ENCODE assay signal across 20 mouse cellular contexts in the genomic region with DNA sequence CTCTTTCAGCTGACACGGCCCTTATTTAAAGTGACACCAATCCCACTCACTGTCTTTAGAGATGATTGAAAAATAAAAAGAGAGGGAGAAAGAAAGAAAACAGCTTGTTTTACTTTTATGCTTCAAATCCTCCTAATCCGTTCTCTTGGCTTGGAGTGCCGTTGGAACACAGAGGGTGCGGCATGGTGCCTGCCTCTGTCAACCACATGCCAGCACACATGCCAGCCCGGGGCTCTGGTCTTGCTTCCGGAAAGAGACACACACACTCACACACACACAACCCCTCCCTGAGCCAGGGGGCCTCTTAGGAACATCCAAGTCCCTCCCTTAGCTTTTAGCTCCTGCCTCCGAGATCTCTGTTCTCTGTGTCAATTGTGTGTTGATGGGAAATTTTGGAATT.
DNase-seq lines count a peak whose midpoint lies in the region; ATAC-seq lines count a peak whose summit lies in the region.
"Had no signal": no experiment of that assay in that cellular context is flagged by ENCODE, and none has a peak within 500 bp of the region (broad histone marks: within the 10 kb centered on the region; RNA-seq: fewer than 3 reads in every experiment).

No protein-coding gene starts in this region.

- H3K27me3 ChIP-seq in embryonic facial prominence, embryonic 14.5 days (replicated peaks; ENCODE audit: control insufficient read depth, insufficient read depth, low read length): no peaks in the 10 kb centered on the region
- H3K27me3 ChIP-seq in embryonic facial prominence, embryonic 10.5 days (replicated peaks; ENCODE audit: low read depth, poor library complexity, severe bottlenecking): peaks cover 5% of the 10 kb centered on the region
- no peaks in the 10 kb centered on the region for H3K27me3 ChIP-seq in heart, embryonic 11.5 days (ENCODE audit: control insufficient read depth, insufficient read depth, low read length)
- H3K27me3 ChIP-seq in intestine, embryonic 15.5 days (replicated peaks): no peaks in the 10 kb centered on the region
- H3K27me3 ChIP-seq: CH12.LX; hindbrain, embryonic 12.5 days; Patski had no signal

- H3K36me3 ChIP-seq in embryonic facial prominence, embryonic 14.5 days (ENCODE audit: control insufficient read depth, insufficient read depth, low read length): no peaks in the 10 kb centered on the region
- no peaks in the 10 kb centered on the region for H3K36me3 ChIP-seq in embryonic facial prominence, embryonic 10.5 days (replicated peaks)
- no peaks in the 10 kb centered on the region for H3K36me3 ChIP-seq in heart, embryonic 11.5 days (ENCODE audit: control insufficient read depth, insufficient read depth, low read length)
- H3K36me3 ChIP-seq in intestine, embryonic 15.5 days: no peaks in the 10 kb centered on the region
- H3K36me3 ChIP-seq: hindbrain, embryonic 12.5 days had no signal

- ATAC-seq in embryonic facial prominence, embryonic 14.5 days (ENCODE audit: low read depth): 0 out of 2 replicates have a peak, but pooled peaks have one; percentile 47
- no peak for ATAC-seq in heart, embryonic 11.5 days (replicated peaks; ENCODE audit: insufficient number of reproducible peaks, low FRiP score, low TSS enrichment)
- ATAC-seq in intestine, embryonic 15.5 days: no peak
- ATAC-seq: activated CD4-positive, CD25-positive, alpha-beta regulatory T cell, adult 4 months; intestine, embryonic 16.5 days; Patski had no signal

- no peak overlapping the region for H3K9ac ChIP-seq in embryonic facial prominence, embryonic 14.5 days (ENCODE audit: low read depth, low read length)
- H3K9ac ChIP-seq in heart, embryonic 11.5 days (ENCODE audit: low read depth, low read length): no peak overlapping the region
- H3K9ac ChIP-seq in intestine, embryonic 15.5 days: no peak overlapping the region
- H3K9ac ChIP-seq: hindbrain, embryonic 12.5 days had no signal

- H3K4me1 ChIP-seq in embryonic facial prominence, embryonic 14.5 days (ENCODE audit: control insufficient read depth, insufficient read depth, low read length): peaks cover 3% of the 10 kb centered on the region; the same call in 1 of the 2 replicates
- H3K4me1 ChIP-seq in embryonic facial prominence, embryonic 10.5 days: peaks cover 10% of the 10 kb centered on the region
- H3K4me1 ChIP-seq in heart, embryonic 11.5 days (ENCODE audit: control insufficient read depth, insufficient read depth, low read length): no peaks in the 10 kb centered on the region
- H3K4me1 ChIP-seq in intestine, embryonic 15.5 days (replicated peaks): no peaks in the 10 kb centered on the region
- H3K4me1 ChIP-seq: hindbrain, embryonic 12.5 days had no signal

- intact Hi-C loops in left cerebral cortex, postnatal 4 days (cut with DNase I): no loop called here
- intact Hi-C loops in left cerebral cortex, postnatal 25 days (cut with DNase I): no loop called here

- 59% methylated on average over 7 of the region's 7 CpGs for WGBS in embryonic facial prominence, embryonic 14.5 days
- WGBS in embryonic facial prominence, embryonic 10.5 days: 86% methylated on average over 7 of the region's 7 CpGs
- 88% methylated on average over 7 of the region's 7 CpGs for WGBS in heart, embryonic 11.5 days (ENCODE audit: insufficient replicate concordance)
- WGBS in intestine, embryonic 15.5 days: 85% methylated on average over 7 of the region's 7 CpGs

- DNase-seq in embryonic facial prominence, embryonic 14.5 days (ENCODE audit: low spot score): peak; percentile 82
- no peak for DNase-seq in embryonic facial prominence, embryonic 10.5 days (ENCODE audit: low spot score)
- DNase-seq in heart, adult 11 months: peak; percentile 79
- peak; percentile 49 for DNase-seq in left cerebral cortex, postnatal 4 days
- no peak for DNase-seq in left cerebral cortex, postnatal 25 days (ENCODE audit: low spot score in 2 of 2)
- DNase-seq in brain, embryonic 18.5 days (ENCODE audit: low read depth, low spot score): peak; percentile 20
- DNase-seq: adrenal gland, postnatal 14 days; cerebellum, adult 2 months; gastrocnemius, adult 2 months; gastrocnemius, postnatal 25 days; heart, postnatal 10 days; heart, postnatal 4 days; kidney, adult 2 months had no signal

- no peak overlapping the region for H3K27ac ChIP-seq in embryonic facial prominence, embryonic 14.5 days (replicated peaks; ENCODE audit: low read depth, low read length)
- no peak overlapping the region for H3K27ac ChIP-seq in embryonic facial prominence, embryonic 10.5 days (replicated peaks)
- H3K27ac ChIP-seq in heart, embryonic 11.5 days (ENCODE audit: low read depth, low read length): no peak overlapping the region
- no peak overlapping the region for H3K27ac ChIP-seq in intestine, embryonic 15.5 days
- H3K27ac ChIP-seq: gastrocnemius, adult 2 months; hindbrain, embryonic 12.5 days had no signal

- no peak overlapping the region for H3K4me2 ChIP-seq in embryonic facial prominence, embryonic 14.5 days (ENCODE audit: low read depth, low read length)
- no peak overlapping the region for H3K4me2 ChIP-seq in heart, embryonic 11.5 days
- no peak overlapping the region for H3K4me2 ChIP-seq in intestine, embryonic 15.5 days (replicated peaks)
- H3K4me2 ChIP-seq: hindbrain, embryonic 12.5 days had no signal

- 0 out of 2 replicates have a peak, but pooled peaks cover 4% of the 10 kb centered on the region for H3K9me3 ChIP-seq in embryonic facial prominence, embryonic 14.5 days (ENCODE audit: control insufficient read depth, low read length)
- H3K9me3 ChIP-seq in embryonic facial prominence, embryonic 10.5 days: no peaks in the 10 kb centered on the region
- H3K9me3 ChIP-seq in heart, embryonic 11.5 days (replicated peaks; ENCODE audit: control insufficient read depth, low read length): no peaks in the 10 kb centered on the region
- H3K9me3 ChIP-seq in intestine, embryonic 15.5 days: no peaks in the 10 kb centered on the region
- H3K9me3 ChIP-seq: hindbrain, embryonic 12.5 days had no signal

- H3K4me3 ChIP-seq in embryonic facial prominence, embryonic 14.5 days (ENCODE audit: low read depth, low read length): no peak overlapping the region
- no peak overlapping the region for H3K4me3 ChIP-seq in embryonic facial prominence, embryonic 10.5 days
- H3K4me3 ChIP-seq in heart, embryonic 11.5 days (ENCODE audit: low read depth, low read length): no peak overlapping the region
- no peak overlapping the region for H3K4me3 ChIP-seq in intestine, embryonic 15.5 days (replicated peaks)
- H3K4me3 ChIP-seq: gastrocnemius, adult 2 months; hindbrain, embryonic 12.5 days had no signal

Comparison
In these comparisons a context has a peak if more than half of its experiments do, and no peak if none do; other contexts are left out.
1. DNase-seq: peak in embryonic facial prominence, embryonic 14.5 days (single experiment), heart, adult 11 months (single experiment), left cerebral cortex, postnatal 4 days (single experiment) and brain, embryonic 18.5 days (single experiment); none in embryonic facial prominence, embryonic 10.5 days (single experiment) and left cerebral cortex, postnatal 25 days (0 of 2).